Mouse (Mus musculus) thymus, adult 2 months (tissue): ENCODE data around the gene Pde6d.

Source experiments
- CTCF ChIP-seq: fragments of 200-500 bp; IDR thresholded peaks from 2 replicates; pipeline ENCODE4 v1.5.1; 2012; ENCODE audit warnings: mild to moderate bottlenecking, control low read depth, low read length, moderate library complexity, borderline replicate concordance; ENCODE audit not compliant: control insufficient read depth, poor library complexity, insufficient read depth; ENCODE audit errors: extremely low read depth
- POLR2A ChIP-seq: fragments of 200-500 bp; IDR thresholded peaks from 2 replicates; pipeline ENCODE4 v1.6.1; 2012; ENCODE audit warnings: mild to moderate bottlenecking, low read length, control low read depth, moderate library complexity; ENCODE audit not compliant: control insufficient read depth, poor library complexity, insufficient read depth; ENCODE audit errors: extremely low read depth

- TF ChIP-seq CTCF: no peak
- TF ChIP-seq POLR2A: no peak
Measured at GRCm38 (mm10) chr1:86510676-86511441, 71.6 kb downstream of the Pde6d start.
